Mouse (Mus musculus): Measurements from ENCODE around the gene a. TPM values are rescaled to one million over a fixed set of nuclear protein-coding genes. Genes with fewer than 3 reads are reported as not detected.
A peak's percentile ranks its signal among the peaks of the same experiment; 100 is the strongest.

a gene
- polyA plus RNA-seq, 1 experiment from 2014 or later = 3.8 TPM

DNA sequence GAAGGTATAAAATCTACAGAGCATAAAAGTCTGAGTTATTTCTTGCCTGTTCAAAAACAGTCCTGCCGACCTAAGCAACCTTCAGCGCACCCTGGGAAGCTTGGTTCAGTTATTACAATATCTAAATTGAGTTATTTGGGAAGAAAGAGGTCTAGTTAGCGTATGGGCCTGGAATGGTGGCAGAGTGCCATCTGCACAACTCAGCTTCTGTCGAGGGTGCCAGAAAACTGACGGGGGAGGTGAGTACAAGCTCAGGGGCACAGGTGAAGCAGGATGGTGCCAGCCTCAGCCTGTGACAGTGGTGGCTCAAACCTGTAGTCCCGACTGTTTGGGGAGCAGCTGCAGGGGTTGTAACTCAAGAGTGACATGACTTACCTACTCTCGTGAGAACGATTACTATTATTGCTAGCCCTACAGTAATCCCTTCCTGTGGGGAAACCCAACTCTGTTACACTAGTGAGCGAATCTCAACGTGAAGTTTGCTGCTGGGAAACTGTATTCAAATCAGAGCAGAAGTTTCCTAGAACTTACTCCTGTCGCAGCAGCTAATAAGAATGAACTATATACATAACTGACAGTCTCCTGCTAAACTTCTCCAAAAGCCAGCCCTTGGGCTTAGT, 145.4 kb downstream of the a start:
- ATAC-seq (ENCODE audit: low FRiP score, low TSS enrichment) (no peak), DNase-seq (no peak)
- no peak overlapping the region for H3K27ac ChIP-seq (replicated peaks; ENCODE audit: low read depth, low read length)
- no peak overlapping the region for H3K4me2 ChIP-seq (ENCODE audit: low read length)
- no peak overlapping the region for H3K4me3 ChIP-seq (replicated peaks; ENCODE audit: low read depth, low read length)
- 79% methylated on average over 11 of the region's 11 CpGs for WGBS
- no peaks in the 10 kb centered on the region for H3K9me3 ChIP-seq (ENCODE audit: control insufficient read depth, low read length)
- H3K27me3 ChIP-seq (ENCODE audit: control insufficient read depth, insufficient read depth, low read length) = no peaks in the 10 kb centered on the region
- H3K36me3 ChIP-seq (ENCODE audit: control insufficient read depth, insufficient read depth, low read length) = no peaks in the 10 kb centered on the region
- no peaks in the 10 kb centered on the region for H3K4me1 ChIP-seq (ENCODE audit: control insufficient read depth, insufficient read depth, low read length)
- H3K9ac ChIP-seq (replicated peaks; ENCODE audit: low read length) = no peak overlapping the region

DNA sequence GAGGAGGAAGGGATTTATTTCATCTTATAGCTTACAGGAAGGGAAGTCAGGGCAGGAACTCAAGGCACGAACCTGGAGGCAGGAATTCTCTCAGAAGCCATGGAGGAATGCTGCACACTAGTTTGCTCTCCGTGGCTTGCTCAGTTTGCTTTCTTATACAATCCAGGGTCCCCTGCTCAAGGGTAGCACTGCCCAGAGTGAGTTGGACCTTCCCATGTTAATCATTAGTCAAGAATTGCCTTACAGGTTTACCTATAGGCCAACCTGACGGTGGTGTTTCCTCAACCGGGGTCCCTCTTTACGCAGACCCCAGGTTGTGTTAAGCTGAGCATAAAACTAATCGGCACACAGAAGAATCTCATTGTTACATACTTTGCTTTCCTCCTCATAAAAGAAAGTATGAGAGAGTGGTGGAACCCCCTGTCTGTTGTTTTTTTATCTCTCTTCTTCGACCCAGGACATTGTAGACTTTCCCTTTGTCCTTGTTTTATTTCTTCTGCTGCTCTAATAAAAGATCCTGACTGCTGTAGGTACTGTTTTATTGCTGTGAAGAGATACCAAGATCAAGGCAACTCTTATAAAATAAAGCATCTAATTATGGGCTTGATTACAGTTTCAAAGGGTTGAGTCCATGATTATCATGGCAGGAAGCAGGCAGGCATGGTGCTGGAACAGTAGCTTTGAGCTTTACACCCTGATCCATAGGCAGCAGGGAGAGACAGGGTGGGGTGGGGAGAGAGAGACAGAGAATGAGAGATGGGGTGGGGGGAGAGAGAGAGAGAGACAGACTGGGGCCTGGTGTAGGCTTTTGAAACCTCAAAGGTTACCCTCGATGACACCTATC, 146.6 kb downstream of the a start:
- Histone ChIP-seq H3K9ac (replicated peaks; ENCODE audit: low read length) (no peak overlapping the region), H3K4me2 (ENCODE audit: low read length) (no peak overlapping the region), H3K36me3 (ENCODE audit: control insufficient read depth, insufficient read depth, low read length) (no peaks in the 10 kb centered on the region), H3K4me1 (ENCODE audit: control insufficient read depth, insufficient read depth, low read length) (0 out of 2 replicates have a peak, but pooled peaks cover under 1% of the 10 kb centered on the region), H3K27me3 (ENCODE audit: control insufficient read depth, insufficient read depth, low read length) (no peaks in the 10 kb centered on the region), H3K27ac (replicated peaks; ENCODE audit: low read depth, low read length) (no peak overlapping the region), H3K4me3 (replicated peaks; ENCODE audit: low read depth, low read length) (no peak overlapping the region), H3K9me3 (ENCODE audit: control insufficient read depth, low read length) (no peaks in the 10 kb centered on the region)
- DNase-seq (no peak), ATAC-seq (ENCODE audit: low FRiP score, low TSS enrichment) (no peak)
- 91% methylated on average over 8 of the region's 8 CpGs for WGBS

DNA sequence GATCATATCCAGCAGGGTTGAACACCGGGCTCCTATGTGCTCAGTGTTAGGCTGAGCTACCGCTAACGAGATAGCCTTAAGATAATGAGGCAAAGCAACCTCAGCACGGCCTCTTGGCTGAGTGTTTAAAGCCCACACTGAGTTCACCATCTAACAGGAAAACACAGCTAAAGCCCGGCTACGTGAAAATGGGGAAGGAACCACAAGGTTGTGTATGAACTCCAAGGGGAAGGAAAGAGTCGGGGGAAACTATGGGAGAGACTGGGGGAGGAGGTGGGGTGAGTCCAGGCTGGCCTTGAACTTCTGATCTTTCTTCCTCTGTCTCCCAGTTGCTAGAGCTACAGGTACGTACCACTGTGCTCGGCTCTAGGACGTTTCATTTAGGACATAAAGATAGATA, 150.8 kb downstream of the a start:
- 85% methylated on average over 10 of the region's 10 CpGs for WGBS
- Histone ChIP-seq H3K9ac (replicated peaks; ENCODE audit: low read length) (no peak overlapping the region), H3K27ac (replicated peaks; ENCODE audit: low read depth, low read length) (no peak overlapping the region), H3K4me2 (ENCODE audit: low read length) (no peak overlapping the region), H3K36me3 (ENCODE audit: control insufficient read depth, insufficient read depth, low read length) (no peaks in the 10 kb centered on the region), H3K4me1 (ENCODE audit: control insufficient read depth, insufficient read depth, low read length) (0 out of 2 replicates have a peak, but pooled peaks cover 2% of the 10 kb centered on the region), H3K9me3 (ENCODE audit: control insufficient read depth, low read length) (no peaks in the 10 kb centered on the region), H3K4me3 (replicated peaks; ENCODE audit: low read depth, low read length) (no peak overlapping the region), H3K27me3 (ENCODE audit: control insufficient read depth, insufficient read depth, low read length) (no peaks in the 10 kb centered on the region)
- DNase-seq = no peak
- ATAC-seq (ENCODE audit: low FRiP score, low TSS enrichment) = no peak

DNA sequence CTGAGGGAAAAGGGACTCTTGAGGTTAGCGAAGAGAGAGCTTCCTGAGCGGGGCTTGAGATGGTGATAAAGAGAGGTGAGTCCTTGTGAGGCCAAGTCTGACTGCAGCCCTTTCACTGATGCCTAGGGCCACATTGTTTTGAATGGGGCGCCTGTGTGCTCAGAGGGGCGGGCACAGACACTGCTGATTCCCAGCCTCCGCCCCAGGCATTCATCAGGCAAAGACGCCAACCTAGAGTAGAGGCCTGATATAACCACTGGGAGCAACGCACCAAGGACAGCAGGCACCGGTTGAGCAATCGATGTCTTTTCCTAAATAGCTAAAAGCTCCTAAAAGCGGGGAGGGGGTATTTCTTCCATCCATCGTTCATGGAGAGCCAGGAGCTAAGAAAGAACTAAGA, 151.3 kb downstream of the a start:
- DNase-seq = no peak
- Histone ChIP-seq H3K9me3 (ENCODE audit: control insufficient read depth, low read length) (no peaks in the 10 kb centered on the region), H3K36me3 (ENCODE audit: control insufficient read depth, insufficient read depth, low read length) (no peaks in the 10 kb centered on the region), H3K4me3 (replicated peaks; ENCODE audit: low read depth, low read length) (no peak overlapping the region), H3K4me1 (ENCODE audit: control insufficient read depth, insufficient read depth, low read length) (0 out of 2 replicates have a peak, but pooled peaks cover 2% of the 10 kb centered on the region), H3K9ac (replicated peaks; ENCODE audit: low read length) (no peak overlapping the region), H3K27ac (replicated peaks; ENCODE audit: low read depth, low read length) (no peak overlapping the region), H3K4me2 (ENCODE audit: low read length) (no peak overlapping the region), H3K27me3 (ENCODE audit: control insufficient read depth, insufficient read depth, low read length) (no peaks in the 10 kb centered on the region)
- 47% methylated on average over 11 of the region's 11 CpGs for WGBS
- no peak for ATAC-seq (ENCODE audit: low FRiP score, low TSS enrichment)

DNA sequence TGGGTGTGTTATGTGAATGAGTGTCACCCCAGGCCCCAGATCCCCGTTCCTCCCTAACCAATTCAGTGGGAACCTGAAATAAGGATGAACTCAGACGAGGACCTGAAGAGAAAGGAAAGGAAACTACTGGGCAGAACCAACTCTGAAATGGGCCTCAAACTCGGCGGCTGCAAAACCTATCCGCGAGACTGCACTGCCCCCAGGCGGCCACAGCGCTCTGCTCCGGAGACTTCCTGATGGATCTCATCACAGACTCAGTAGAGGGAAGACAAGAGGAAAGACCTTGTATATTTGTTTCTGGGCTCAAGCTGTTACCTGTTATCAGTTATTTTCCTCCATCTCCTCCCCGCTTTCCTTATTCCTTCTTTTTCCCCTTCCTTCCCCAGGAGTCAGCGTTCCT, 151.9 kb downstream of the a start:
- H3K9me3 ChIP-seq (ENCODE audit: control insufficient read depth, low read length) = no peaks in the 10 kb centered on the region
- H3K4me2 ChIP-seq (ENCODE audit: low read length) = no peak overlapping the region
- no peaks in the 10 kb centered on the region for H3K36me3 ChIP-seq (ENCODE audit: control insufficient read depth, insufficient read depth, low read length)
- H3K4me1 ChIP-seq (ENCODE audit: control insufficient read depth, insufficient read depth, low read length) = 0 out of 2 replicates have a peak, but pooled peaks cover 2% of the 10 kb centered on the region
- WGBS = 6% methylated on average over 11 of the region's 11 CpGs
- H3K27ac ChIP-seq (replicated peaks; ENCODE audit: low read depth, low read length) = no peak overlapping the region
- H3K4me3 ChIP-seq (replicated peaks; ENCODE audit: low read depth, low read length) = no peak overlapping the region
- no peak overlapping the region for H3K9ac ChIP-seq (replicated peaks; ENCODE audit: low read length)
- no peaks in the 10 kb centered on the region for H3K27me3 ChIP-seq (ENCODE audit: control insufficient read depth, insufficient read depth, low read length)
- DNase-seq (peak; percentile 85), ATAC-seq (ENCODE audit: low FRiP score, low TSS enrichment) (no peak)

DNA sequence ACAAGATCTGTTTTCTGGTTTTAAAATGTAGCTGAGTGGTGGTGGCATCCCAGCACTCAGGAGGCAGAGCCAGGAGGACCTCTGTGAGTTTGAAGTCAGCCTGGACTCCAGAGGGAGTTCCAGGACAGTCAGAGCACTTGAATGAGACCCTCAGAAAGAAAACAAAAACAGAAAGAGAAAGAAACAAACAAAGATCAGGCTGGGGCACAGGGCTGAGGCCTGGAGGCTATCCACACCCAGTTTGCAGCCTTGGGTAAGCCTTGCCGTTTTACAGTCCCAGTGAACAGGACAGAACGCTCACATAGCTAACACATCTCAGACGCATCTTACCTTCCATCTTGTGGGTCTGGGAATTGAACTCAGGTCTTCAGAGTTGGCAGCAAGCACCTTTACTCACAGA, 155.7 kb downstream of the a start:
- WGBS = 90% methylated on average over 3 of the region's 3 CpGs
- H3K36me3 ChIP-seq (ENCODE audit: control insufficient read depth, insufficient read depth, low read length) = no peaks in the 10 kb centered on the region
- no peak for DNase-seq
- H3K27ac ChIP-seq (replicated peaks; ENCODE audit: low read depth, low read length) = no peak overlapping the region
- ATAC-seq (ENCODE audit: low FRiP score, low TSS enrichment) = no peak
- 0 out of 2 replicates have a peak, but pooled peaks cover 2% of the 10 kb centered on the region for H3K4me1 ChIP-seq (ENCODE audit: control insufficient read depth, insufficient read depth, low read length)
- H3K9ac ChIP-seq (replicated peaks; ENCODE audit: low read length) = no peak overlapping the region
- no peaks in the 10 kb centered on the region for H3K9me3 ChIP-seq (ENCODE audit: control insufficient read depth, low read length)
- no peak overlapping the region for H3K4me2 ChIP-seq (ENCODE audit: low read length)
- no peaks in the 10 kb centered on the region for H3K27me3 ChIP-seq (ENCODE audit: control insufficient read depth, insufficient read depth, low read length)
- H3K4me3 ChIP-seq (replicated peaks; ENCODE audit: low read depth, low read length) = no peak overlapping the region

DNA sequence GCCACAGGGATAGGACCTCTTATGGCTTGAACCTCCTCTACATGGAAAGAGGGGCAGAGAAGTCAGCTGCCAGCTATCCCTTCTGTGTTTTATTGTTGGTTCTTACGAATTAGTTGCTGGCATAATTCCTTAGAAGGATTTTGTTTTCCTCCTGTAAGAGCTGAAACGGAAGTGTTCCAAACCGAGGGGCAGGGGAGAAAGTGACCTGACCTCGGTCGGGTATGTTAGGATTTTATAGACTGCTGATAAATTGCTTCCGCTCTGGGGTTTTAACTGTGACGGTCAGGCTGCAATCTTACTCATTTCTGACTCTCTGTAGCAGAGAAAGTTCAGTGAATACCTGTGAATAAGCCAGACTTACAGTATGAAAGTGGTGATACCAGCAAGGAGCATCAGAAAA, 158.2 kb downstream of the a start:
- ATAC-seq (ENCODE audit: low FRiP score, low TSS enrichment) = no peak
- no peaks in the 10 kb centered on the region for H3K9me3 ChIP-seq (ENCODE audit: control insufficient read depth, low read length)
- H3K36me3 ChIP-seq (ENCODE audit: control insufficient read depth, insufficient read depth, low read length) = no peaks in the 10 kb centered on the region
- no peak overlapping the region for H3K4me2 ChIP-seq (ENCODE audit: low read length)
- H3K9ac ChIP-seq (replicated peaks; ENCODE audit: low read length) = no peak overlapping the region
- no peaks in the 10 kb centered on the region for H3K4me1 ChIP-seq (ENCODE audit: control insufficient read depth, insufficient read depth, low read length)
- H3K27ac ChIP-seq (replicated peaks; ENCODE audit: low read depth, low read length) = no peak overlapping the region
- 79% methylated on average over 7 of the region's 7 CpGs for WGBS
- DNase-seq = no peak
- no peaks in the 10 kb centered on the region for H3K27me3 ChIP-seq (ENCODE audit: control insufficient read depth, insufficient read depth, low read length)
- no peak overlapping the region for H3K4me3 ChIP-seq (replicated peaks; ENCODE audit: low read depth, low read length)

DNA sequence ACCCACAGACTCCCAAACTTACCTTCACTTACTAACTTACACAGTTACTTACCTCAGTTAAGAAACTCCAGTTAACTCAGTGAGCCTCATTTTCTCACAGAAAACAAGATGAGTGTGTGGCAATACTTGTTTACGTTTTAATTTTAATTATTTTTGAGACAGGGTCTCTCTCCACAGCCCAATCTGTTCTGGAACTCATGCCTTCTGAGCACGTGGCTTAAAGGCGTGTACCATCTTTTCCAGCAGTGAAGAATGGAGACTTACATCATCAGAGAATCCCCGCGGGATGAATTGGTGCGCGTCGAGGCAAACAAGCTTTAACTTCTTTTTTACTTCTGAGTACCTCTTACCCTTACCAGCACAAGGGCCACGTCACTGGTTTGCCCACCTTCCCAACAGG, 158.7 kb downstream of the a start:
- Histone ChIP-seq H3K36me3 (ENCODE audit: control insufficient read depth, insufficient read depth, low read length) (no peaks in the 10 kb centered on the region), H3K9ac (replicated peaks; ENCODE audit: low read length) (no peak overlapping the region), H3K4me1 (ENCODE audit: control insufficient read depth, insufficient read depth, low read length) (no peaks in the 10 kb centered on the region), H3K9me3 (ENCODE audit: control insufficient read depth, low read length) (no peaks in the 10 kb centered on the region), H3K27ac (replicated peaks; ENCODE audit: low read depth, low read length) (no peak overlapping the region), H3K27me3 (ENCODE audit: control insufficient read depth, insufficient read depth, low read length) (no peaks in the 10 kb centered on the region), H3K4me3 (replicated peaks; ENCODE audit: low read depth, low read length) (no peak overlapping the region), H3K4me2 (ENCODE audit: low read length) (no peak overlapping the region)
- DNase-seq (no peak), ATAC-seq (ENCODE audit: low FRiP score, low TSS enrichment) (no peak)
- 77% methylated on average over 9 of the region's 9 CpGs for WGBS

DNA sequence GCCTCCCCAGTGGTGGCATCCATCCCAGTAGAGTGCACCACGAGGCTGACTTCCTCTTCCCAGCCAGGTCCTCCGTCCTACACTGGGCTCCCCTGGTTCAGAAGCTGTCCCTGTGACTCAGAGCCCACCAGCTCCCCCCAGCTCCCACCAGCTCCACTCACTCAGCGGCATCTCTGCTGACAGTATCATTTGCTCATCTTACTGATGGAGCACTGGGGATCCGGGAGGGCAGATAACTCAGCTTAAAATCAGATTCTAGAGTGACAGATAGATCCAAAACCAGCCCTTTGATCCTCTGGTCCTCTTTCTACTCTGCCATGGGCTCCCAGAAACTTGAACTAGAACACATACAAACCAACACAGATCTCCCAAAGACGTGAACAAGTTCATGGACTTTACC, 159.4 kb downstream of the a start:
- Histone ChIP-seq H3K27ac (replicated peaks; ENCODE audit: low read depth, low read length) (no peak overlapping the region), H3K4me3 (replicated peaks; ENCODE audit: low read depth, low read length) (no peak overlapping the region), H3K4me1 (ENCODE audit: control insufficient read depth, insufficient read depth, low read length) (no peaks in the 10 kb centered on the region), H3K9ac (replicated peaks; ENCODE audit: low read length) (no peak overlapping the region), H3K9me3 (ENCODE audit: control insufficient read depth, low read length) (no peaks in the 10 kb centered on the region), H3K36me3 (ENCODE audit: control insufficient read depth, insufficient read depth, low read length) (no peaks in the 10 kb centered on the region), H3K27me3 (ENCODE audit: control insufficient read depth, insufficient read depth, low read length) (no peaks in the 10 kb centered on the region), H3K4me2 (ENCODE audit: low read length) (no peak overlapping the region)
- WGBS = 67% methylated on average over 5 of the region's 5 CpGs
- ATAC-seq (ENCODE audit: low FRiP score, low TSS enrichment) (no peak), DNase-seq (no peak)

Measured in midbrain, embryonic 14.5 days (tissue).